8 mouse cellular contexts compared by ENCODE assay signal in genomic region chr13:117025226-117026067, GRCm38 (mm10). TPM values are rescaled to one million over a fixed set of nuclear protein-coding genes. Genes with fewer than 3 reads are reported as not detected.
DNase-seq lines count a peak whose midpoint lies in the region; ATAC-seq and TF ChIP-seq lines count a peak whose summit lies in the region.

TSS of gene Parp8 (minus strand) at chr13:117025537.

- no peak for TF ChIP-seq CTCF in intestine, postnatal 0 days (IDR thresholded peaks at IDR 0.05; ENCODE audit: low read depth)
- TF ChIP-seq CTCF in small intestine, adult 2 months (IDR thresholded peaks at IDR 0.05; ENCODE audit: extremely low read depth, insufficient read length, insufficient replicate concordance, low read depth, low read length): no peak

- 1% methylated on average over 51 of the region's 67 CpGs for whole genome bisulfite sequencing in embryonic facial prominence, embryonic 12.5 days
- WGBS in intestine, postnatal 0 days: under 1% methylated on average over 44 of the region's 67 CpGs
- under 1% methylated on average over 36 of the region's 67 CpGs for WGBS in limb, embryonic 11.5 days
- under 1% methylated on average over 38 of the region's 67 CpGs for WGBS in midbrain, embryonic 12.5 days
- WGBS in small intestine, adult 2 months: 1% methylated on average over 65 of the region's 67 CpGs

- H3K27me3 ChIP-seq in embryonic facial prominence, embryonic 12.5 days: peaks cover 4% of the 10 kb centered on the region; the same call in 1 of the 2 replicates
- H3K27me3 ChIP-seq in intestine, postnatal 0 days (replicated peaks; ENCODE audit: control insufficient read depth, insufficient read depth, low read length): 0 out of 2 replicates have a peak, but pooled peaks cover 4% of the 10 kb centered on the region
- H3K27me3 ChIP-seq in limb, embryonic 11.5 days (ENCODE audit: control insufficient read depth, insufficient read depth, low read length): no peaks in the 10 kb centered on the region
- H3K27me3 ChIP-seq in midbrain, embryonic 12.5 days: peaks cover 11% of the 10 kb centered on the region; the same call in 1 of the 2 replicates
- peaks cover 5% of the 10 kb centered on the region; the same call in 1 of the 2 replicates for H3K27me3 ChIP-seq in small intestine, adult 2 months (ENCODE audit: control insufficient read depth, insufficient read depth, low read length)

- peaks cover 22% of the 10 kb centered on the region for H3K4me1 ChIP-seq in embryonic facial prominence, embryonic 12.5 days
- H3K4me1 ChIP-seq in intestine, postnatal 0 days (replicated peaks; ENCODE audit: control insufficient read depth, insufficient read depth, low read length): no peaks in the 10 kb centered on the region
- H3K4me1 ChIP-seq in limb, embryonic 11.5 days (ENCODE audit: control insufficient read depth, insufficient read depth, low read length): peaks cover 6% of the 10 kb centered on the region; the same call in 1 of the 2 replicates
- 0 out of 2 replicates have a peak, but pooled peaks cover 3% of the 10 kb centered on the region for H3K4me1 ChIP-seq in midbrain, embryonic 12.5 days
- H3K4me1 ChIP-seq in small intestine, adult 2 months (ENCODE audit: control insufficient read depth, insufficient read depth, insufficient read length, low read length): 0 out of 2 replicates have a peak, but pooled peaks cover 3% of the 10 kb centered on the region

- H3K9me3 ChIP-seq in embryonic facial prominence, embryonic 12.5 days: no peaks in the 10 kb centered on the region
- no peaks in the 10 kb centered on the region for H3K9me3 ChIP-seq in intestine, postnatal 0 days (ENCODE audit: control insufficient read depth)
- no peaks in the 10 kb centered on the region for H3K9me3 ChIP-seq in limb, embryonic 11.5 days (ENCODE audit: control insufficient read depth, low read length)
- H3K9me3 ChIP-seq in midbrain, embryonic 12.5 days: no peaks in the 10 kb centered on the region

- TF ChIP-seq POLR2A in small intestine, adult 2 months (IDR thresholded peaks at IDR 0.05; ENCODE audit: low read depth, low read length): no peak

- peak; percentile 74 for ATAC-seq in embryonic facial prominence, embryonic 12.5 days (ENCODE audit: insufficient number of reproducible peaks, insufficient read depth, low FRiP score, low TSS enrichment)
- ATAC-seq in granulocyte monocyte progenitor cell, adult 5-6 weeks (replicated peaks; ENCODE audit: poor library complexity, severe bottlenecking): peak; percentile 18
- peak; percentile 31 for ATAC-seq in intestine, postnatal 0 days
- ATAC-seq in limb, embryonic 11.5 days (ENCODE audit: insufficient number of reproducible peaks, low FRiP score, low TSS enrichment, low read depth): peak; percentile 71
- peak; percentile 66 for ATAC-seq in midbrain, embryonic 12.5 days (ENCODE audit: low FRiP score, low read depth)

- H3K4me2 ChIP-seq in embryonic facial prominence, embryonic 12.5 days (replicated peaks): peak within 1 kb of the TSS; percentile 69
- H3K4me2 ChIP-seq in intestine, postnatal 0 days (replicated peaks; ENCODE audit: low read depth): peak within 1 kb of the TSS; percentile 85
- H3K4me2 ChIP-seq in limb, embryonic 11.5 days (ENCODE audit: low read depth, severe bottlenecking): peak within 1 kb of the TSS; percentile 80
- peak within 1 kb of the TSS; percentile 72 for H3K4me2 ChIP-seq in midbrain, embryonic 12.5 days (replicated peaks)

- peak; percentile 32 to 57 for DNase-seq in spleen, adult 18-20 months
- no peak for DNase-seq in spleen, adult 12 weeks (ENCODE audit: low spot score)
- DNase-seq in limb, embryonic 11.5 days (ENCODE audit: low spot score): peak; percentile 79

- peak within 1 kb of the TSS; percentile 86 for H3K9ac ChIP-seq in embryonic facial prominence, embryonic 12.5 days
- H3K9ac ChIP-seq in intestine, postnatal 0 days (ENCODE audit: low read depth, low read length): peak within 1 kb of the TSS; percentile 55
- H3K9ac ChIP-seq in limb, embryonic 11.5 days (ENCODE audit: low read length): peak within 1 kb of the TSS; percentile 85
- peak within 1 kb of the TSS; percentile 89 for H3K9ac ChIP-seq in midbrain, embryonic 12.5 days (replicated peaks)

- peak within 1 kb of the TSS; percentile 80 for H3K4me3 ChIP-seq in embryonic facial prominence, embryonic 12.5 days
- H3K4me3 ChIP-seq in intestine, postnatal 0 days (ENCODE audit: low read depth, low read length): peak within 1 kb of the TSS; percentile 61
- H3K4me3 ChIP-seq in limb, embryonic 11.5 days (ENCODE audit: low read depth, low read length): peak within 1 kb of the TSS; percentile 78
- H3K4me3 ChIP-seq in midbrain, embryonic 12.5 days: peak within 1 kb of the TSS; percentile 66
- peak within 1 kb of the TSS; percentile 71 for H3K4me3 ChIP-seq in small intestine, adult 2 months (ENCODE audit: low read depth, low read length)

- H3K27ac ChIP-seq in embryonic facial prominence, embryonic 12.5 days: peak within 1 kb of the TSS; percentile 91
- H3K27ac ChIP-seq in intestine, postnatal 0 days (ENCODE audit: low read depth, low read length): peak within 1 kb of the TSS; percentile 52; the same call in 1 of the 2 replicates
- peak within 1 kb of the TSS; percentile 87 for H3K27ac ChIP-seq in limb, embryonic 11.5 days (replicated peaks; ENCODE audit: low read depth, low read length)
- H3K27ac ChIP-seq in midbrain, embryonic 12.5 days (replicated peaks): peak within 1 kb of the TSS; percentile 91
- peak within 1 kb of the TSS; percentile 41 for H3K27ac ChIP-seq in small intestine, adult 2 months (ENCODE audit: insufficient read depth, low read depth, low read length)

- no peaks in the 10 kb centered on the region for H3K36me3 ChIP-seq in embryonic facial prominence, embryonic 12.5 days
- no peaks in the 10 kb centered on the region for H3K36me3 ChIP-seq in intestine, postnatal 0 days (ENCODE audit: control insufficient read depth, insufficient read depth)
- no peaks in the 10 kb centered on the region for H3K36me3 ChIP-seq in limb, embryonic 11.5 days (ENCODE audit: control insufficient read depth, insufficient read depth, low read length)
- H3K36me3 ChIP-seq in midbrain, embryonic 12.5 days: no peaks in the 10 kb centered on the region
- no peaks in the 10 kb centered on the region for H3K36me3 ChIP-seq in small intestine, adult 2 months (ENCODE audit: control insufficient read depth, insufficient read depth, low read length)

RNA-seq across cellular contexts. Expression of gene Parp8, which starts in this region (rescaled TPM):
- 20.6 and 20.8 TPM in 2 replicates for polyA plus RNA-seq in embryonic facial prominence, embryonic 12.5 days (2016; fragmentation: Nextera tagmentation; extraction: Ambion mirVana)
- 158 and 198 TPM in 2 replicates for total RNA-seq in granulocyte monocyte progenitor cell, adult 5-6 weeks (2014; fragmentation: Nextera tagmentation)
- total RNA-seq in granulocyte monocyte progenitor cell, adult 5-6 weeks (2017): 114 and 119 TPM in 2 replicates
- polyA plus RNA-seq in intestine, postnatal 0 days (2015; fragmentation: Nextera tagmentation; extraction: Ambion mirVana): 2.2 and 2.9 TPM in 2 replicates
- 17.7 and 18.3 TPM in 2 replicates for polyA plus RNA-seq in limb, embryonic 11.5 days (2014; fragmentation: Nextera tagmentation; extraction: Ambion mirVana)
- polyA plus RNA-seq in midbrain, embryonic 12.5 days (2016; fragmentation: Nextera tagmentation; extraction: Ambion mirVana): 16.1 and 18.9 TPM in 2 replicates
- 0.89 and 1.6 TPM in 2 replicates for polyA plus RNA-seq in small intestine, adult 2 months (2012; rRNA removed)

Comparison
In these comparisons a context has a peak if more than half of its experiments do, and no peak if none do; other contexts are left out.
1. ATAC-seq: peak in every context shown above with its lines; median percentile 74 in embryonic facial prominence, embryonic 12.5 days; 71 in limb, embryonic 11.5 days; 66 in midbrain, embryonic 12.5 days; 31 in intestine, postnatal 0 days; 18 in granulocyte monocyte progenitor cell, adult 5-6 weeks.
2. H3K27ac ChIP-seq: peak in every context shown above with its lines; median percentile 91 in embryonic facial prominence, embryonic 12.5 days; 91 in midbrain, embryonic 12.5 days; 87 in limb, embryonic 11.5 days; 52 in intestine, postnatal 0 days; 41 in small intestine, adult 2 months.